Mouse (Mus musculus): Measurements from ENCODE around the gene Hsd3b2.
"Not testable (repeated sequence)": the region's sequence is repeated elsewhere in the genome, so short reads cannot be mapped to it uniquely, and the experiment has no call there.

Gene Hsd3b2

GRCm38 (mm10) chr3:98724376-98724775 lies at the start of gene Hsd3b2:
Gene Hsd3b2, minus strand, starts transcription at chr3:98724543.
- no peak for DNase-seq

- no peak for DNase-seq
These were observed 39.8 kb upstream of the Hsd3b2 start for GRCm38 (mm10) chr3:98764155-98764554.

GRCm38 (mm10) chr3:98756836-98757235 lies 32.5 kb upstream of the Hsd3b2 start:
- DNase-seq, result no peak

- DNase-seq, result no peak
These were observed 27.8 kb upstream of the Hsd3b2 start for GRCm38 (mm10) chr3:98752171-98752570.

GRCm38 (mm10) chr3:98741043-98741442 lies 16.7 kb upstream of the Hsd3b2 start:
- DNase-seq, result not testable (repeated sequence)

GRCm38 (mm10) chr3:98734340-98734739 lies 10.0 kb upstream of the Hsd3b2 start:
- DNase-seq, result no peak

- DNase-seq, result no peak
These were observed 9.4 kb upstream of the Hsd3b2 start for GRCm38 (mm10) chr3:98733724-98734123.

- no peak for DNase-seq
These were observed 1.9 kb upstream of the Hsd3b2 start for GRCm38 (mm10) chr3:98726281-98726680.

- DNase-seq, result no peak
These were observed 3.6 kb downstream of the Hsd3b2 start for GRCm38 (mm10) chr3:98720740-98721139.

- DNase-seq, result no peak
These were observed 41.9 kb downstream of the Hsd3b2 start for GRCm38 (mm10) chr3:98682401-98682800.

- no peak for DNase-seq
These were observed 43.6 kb downstream of the Hsd3b2 start for GRCm38 (mm10) chr3:98680786-98681185.
